Mouse (Mus musculus) left cerebral cortex, postnatal 10 days (tissue): ENCODE data around the gene Naxd. TPM values are rescaled to one million over a fixed set of nuclear protein-coding genes. Genes with fewer than 3 reads are reported as not detected.
"Not testable (repeated sequence)": the region's sequence is repeated elsewhere in the genome, so short reads cannot be mapped to it uniquely, and the experiment has no call there.

Source experiments
- DNase-seq, 2 experiments: peaks; one replicate each; pipeline ENCODE4 v3.0.0; 2021 to 2022; ENCODE audit warnings: low spot score in 2 of 2, mixed read lengths in 1 of 2; ENCODE audit errors: extremely low spot score in 1 of 2
- intact Hi-C: fragments of 180-260 bp; cut with DNase I; formaldehyde crosslinking; loops from one replicate; pipeline ENCODE4 v1.15.1; 2025
- total RNA-seq, 2 experiments: library from RNA; stranded (reverse); gene quantifications; 2 replicates each; pipeline ENCODE4 v1.2.3; 2021

The Naxd gene
- total RNA-seq, 2 experiments from 2014 or later: 55.8 to 60.0 TPM

DNA sequence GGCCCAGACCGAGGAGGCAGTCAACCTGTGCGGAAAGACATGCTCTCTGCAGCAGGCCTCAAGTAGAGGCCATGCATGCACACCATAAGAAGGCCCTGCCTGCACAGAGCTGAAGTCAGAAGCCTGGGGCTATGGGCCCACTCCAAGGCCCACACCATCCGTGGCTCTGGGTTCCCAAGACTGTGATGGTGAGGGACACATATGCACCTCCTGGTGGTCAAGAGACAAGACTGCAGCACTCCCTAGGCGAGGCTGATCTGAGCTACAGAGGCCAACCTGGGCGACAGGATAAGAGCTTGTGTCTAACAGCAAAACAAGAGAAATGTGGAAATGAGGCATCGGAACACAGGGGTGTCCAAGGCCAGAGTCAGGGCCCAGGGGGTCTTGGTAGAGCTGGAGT, 49.8 kb downstream of the Naxd start:
- intact Hi-C loops: no loop called here

DNA sequence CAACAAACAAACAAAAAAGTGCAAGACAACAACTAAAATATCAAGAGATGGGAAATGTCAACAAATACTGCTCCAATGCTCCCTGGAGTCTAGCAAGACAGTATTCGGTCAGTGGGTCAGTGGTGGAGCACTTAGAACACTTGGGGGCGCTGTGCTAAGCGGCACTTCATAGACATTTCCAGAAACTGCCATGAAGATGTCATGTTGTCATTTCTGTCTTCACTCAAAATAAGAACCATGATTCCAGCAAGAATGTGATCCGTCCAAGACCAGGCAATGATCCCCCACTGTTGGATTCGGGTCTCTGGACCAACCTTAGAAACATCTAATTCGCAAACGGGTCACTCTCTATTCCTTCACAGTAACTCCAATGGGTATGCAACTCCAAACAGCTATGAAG, 52.4 kb downstream of the Naxd start:
- intact Hi-C loops: loop anchor here (10.0 kb wide), 1 partner anchor 155 kb away; the partner anchor contains the start of gene 1700016D06Rik
- DNase-seq: peak in 1 of 2 experiments; percentile 65

More for the DNA sequence above, 49.8 kb downstream of the Naxd start:
- no peak for DNase-seq

DNA sequence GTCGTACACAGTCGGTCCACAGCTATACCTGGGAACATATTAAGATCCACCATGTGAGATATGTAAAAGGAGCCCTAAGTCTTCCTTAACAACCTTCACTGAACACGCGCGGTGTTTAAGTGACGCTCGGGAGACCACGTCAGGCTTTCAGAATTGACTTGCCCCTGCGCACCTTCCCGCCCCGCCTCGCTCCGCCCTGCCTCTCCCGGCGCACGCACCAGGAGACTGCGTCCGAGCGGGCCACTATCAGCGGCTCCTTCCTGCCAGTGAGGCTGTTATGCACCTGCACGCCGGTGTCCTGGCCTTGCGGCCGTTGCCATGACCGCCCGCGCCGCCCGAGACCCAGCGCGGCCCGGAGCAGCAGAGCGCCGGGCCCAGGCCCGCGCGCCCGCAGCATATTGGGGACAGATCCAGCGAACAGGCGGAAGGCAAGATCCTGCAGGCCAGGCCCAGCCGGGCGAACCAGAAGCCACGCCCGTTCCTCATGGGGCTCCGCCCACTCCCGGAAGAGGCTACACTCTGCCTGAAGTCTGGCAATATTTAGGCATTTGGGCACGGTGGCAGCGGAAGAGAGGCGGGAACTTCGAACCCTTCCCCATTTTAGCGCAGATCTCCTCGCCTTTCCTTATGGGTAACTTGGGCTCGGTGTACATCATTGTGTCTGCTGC, 53.1 kb downstream of the Naxd start, which contains the start of gene Cars2:
TSS of gene Cars2 (minus strand) at position 503 of the 668 bp plus-strand sequence.
- peak; percentile 76 to 93 for DNase-seq
- intact Hi-C loops: loop anchor here (10.0 kb wide), 1 partner anchor 154 kb away; the partner anchor contains the start of gene 1700016D06Rik

DNA sequence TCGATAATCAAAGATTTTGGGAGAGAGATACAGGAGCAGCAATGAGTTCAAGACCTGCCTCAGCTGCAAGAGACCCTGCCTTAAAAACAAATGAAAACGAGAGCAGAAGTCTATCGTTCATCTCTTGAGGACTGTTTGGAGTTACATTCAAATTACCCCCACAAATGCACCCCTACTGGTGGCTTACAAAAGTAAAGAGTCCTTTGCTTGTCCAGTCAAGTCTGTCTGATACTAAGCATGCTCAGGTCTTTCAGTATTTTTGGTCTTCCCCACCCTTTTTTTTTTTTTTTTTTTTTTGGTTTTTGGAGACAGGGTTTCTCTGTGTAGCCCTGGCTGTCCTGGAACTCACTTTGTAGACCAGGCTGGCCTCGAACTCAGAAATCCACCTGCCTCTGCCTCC, 54.2 kb downstream of the Naxd start:
- not testable (repeated sequence) for DNase-seq
- intact Hi-C loops: loop anchor here (10.0 kb wide), 1 partner anchor 153 kb away; the partner anchor contains the start of gene 1700016D06Rik

DNA sequence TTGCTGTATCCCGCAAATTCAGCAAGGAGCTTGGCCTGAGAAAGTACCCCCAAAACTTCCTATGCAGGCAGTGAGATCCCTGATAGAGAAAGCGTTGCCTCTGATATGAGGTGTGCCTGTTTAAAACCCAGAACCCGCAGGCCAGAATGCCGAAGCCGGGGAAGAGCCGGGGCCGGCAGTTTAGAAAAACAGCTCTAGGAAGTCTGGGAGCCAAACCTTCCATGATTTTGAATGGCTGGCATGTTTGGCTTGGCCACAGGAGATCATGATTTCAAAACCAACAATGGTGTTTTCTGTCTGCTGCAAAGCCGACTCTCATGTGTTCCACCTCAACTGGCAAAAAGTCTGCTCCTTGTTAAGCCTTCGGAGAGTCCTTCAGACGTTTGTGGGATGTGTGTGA, 55.1 kb downstream of the Naxd start:
- intact Hi-C loops: loop anchor here (10.0 kb wide), 1 partner anchor 152 kb away; the partner anchor contains the start of gene 1700016D06Rik
- DNase-seq: no peak

DNA sequence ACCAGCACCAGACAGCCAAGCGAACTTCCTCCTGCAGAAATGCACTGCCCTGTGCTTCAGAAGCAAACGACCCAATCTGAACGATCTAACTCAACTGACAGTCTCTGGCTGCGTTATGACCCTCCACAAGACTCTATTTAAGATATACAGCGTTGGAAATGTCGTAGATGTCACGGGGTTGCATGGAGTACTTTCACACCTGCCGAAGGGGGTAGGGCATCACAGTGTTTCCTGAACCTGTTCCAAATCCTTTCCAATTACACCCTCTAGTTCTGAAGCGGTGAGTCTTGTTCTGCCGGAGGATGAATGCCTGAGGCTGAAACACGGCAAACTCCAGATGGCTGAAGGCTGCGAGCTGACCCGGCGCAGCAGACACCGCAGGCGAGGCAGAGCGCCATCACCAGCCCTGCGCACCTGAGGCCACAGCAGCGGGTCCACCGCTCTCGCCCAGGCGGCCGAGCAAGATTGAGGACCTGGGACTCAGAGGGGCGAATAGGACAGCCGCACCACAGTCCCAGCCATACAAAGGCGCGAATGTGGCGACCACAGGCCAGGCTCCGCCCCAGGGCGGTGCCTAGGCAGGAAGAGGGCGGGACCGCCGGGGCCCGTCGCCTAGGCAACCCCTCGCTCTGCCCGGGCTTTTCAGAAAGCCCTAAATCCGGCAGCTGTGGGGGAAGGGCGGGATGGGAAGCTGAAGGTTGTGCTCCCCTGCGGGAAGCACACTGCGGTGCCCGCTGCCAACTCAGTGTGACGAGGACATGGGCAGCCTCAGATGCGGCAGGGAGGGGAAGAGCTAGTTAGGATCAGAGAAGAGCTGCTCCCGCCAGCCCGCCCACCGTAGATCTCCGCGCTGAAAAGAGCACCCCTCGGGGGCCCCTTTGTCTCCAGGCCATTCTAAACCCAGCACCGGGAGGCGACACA, 57.8 kb downstream of the Naxd start, which contains the start of gene Ing1:
TSS of gene Ing1 (plus strand) at position 773 of the 921 bp plus-strand sequence.
- peak; percentile 94 to 97 for DNase-seq
- intact Hi-C loops: loop anchor here (5.0 to 10.0 kb wide), 3 partner anchors 47 to 150 kb away; partner anchors contain the start of genes 1700016D06Rik and Ankrd10

DNA sequence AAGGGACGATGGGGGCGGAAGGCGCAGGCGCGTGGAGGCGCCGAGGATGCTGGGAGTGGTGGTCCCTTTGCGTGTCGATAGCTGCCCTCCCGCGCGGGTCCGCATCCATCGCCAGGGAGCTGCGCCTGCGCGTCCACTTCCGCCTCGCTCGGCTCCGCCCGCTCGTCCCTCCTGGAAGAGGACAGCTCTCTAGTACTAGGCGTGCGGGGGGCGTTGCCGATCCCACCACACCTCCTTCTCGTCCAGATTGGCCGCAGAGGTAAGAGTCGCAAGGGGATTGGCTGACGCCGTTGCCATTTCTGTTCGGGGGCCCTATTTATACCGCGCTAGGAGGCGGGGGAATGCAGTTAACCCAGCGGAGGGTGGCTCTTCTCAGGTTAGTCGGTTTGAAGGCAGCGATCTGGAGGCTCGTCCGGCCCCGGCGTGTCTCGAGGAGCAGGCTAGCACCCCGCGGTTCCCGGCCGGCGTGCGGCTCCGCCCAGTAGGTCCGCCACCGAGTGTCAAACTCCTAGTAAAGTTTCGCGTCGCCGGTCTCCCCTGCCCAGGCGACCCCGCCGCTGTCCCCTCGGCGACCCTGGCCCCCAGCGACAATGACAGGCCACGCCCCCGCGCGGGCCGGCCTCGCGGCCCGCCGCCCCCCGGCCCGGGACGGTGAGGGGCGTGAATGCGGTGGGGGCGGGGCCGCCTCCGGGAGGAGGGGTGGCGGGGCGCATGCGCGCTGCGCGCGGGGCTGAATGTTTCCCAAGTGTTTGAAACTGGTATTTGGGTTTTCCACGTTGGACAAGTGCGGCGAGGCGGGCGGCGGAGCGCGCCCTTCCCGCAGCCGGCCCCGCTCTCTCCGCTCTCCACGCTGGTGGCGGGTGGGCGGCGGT, 58.6 kb downstream of the Naxd start:
- intact Hi-C loops: loop anchor here (5.0 to 10.0 kb wide), 3 partner anchors 46 to 149 kb away; partner anchors contain the start of genes 1700016D06Rik and Ankrd10
- peak; percentile 100 for DNase-seq

DNA sequence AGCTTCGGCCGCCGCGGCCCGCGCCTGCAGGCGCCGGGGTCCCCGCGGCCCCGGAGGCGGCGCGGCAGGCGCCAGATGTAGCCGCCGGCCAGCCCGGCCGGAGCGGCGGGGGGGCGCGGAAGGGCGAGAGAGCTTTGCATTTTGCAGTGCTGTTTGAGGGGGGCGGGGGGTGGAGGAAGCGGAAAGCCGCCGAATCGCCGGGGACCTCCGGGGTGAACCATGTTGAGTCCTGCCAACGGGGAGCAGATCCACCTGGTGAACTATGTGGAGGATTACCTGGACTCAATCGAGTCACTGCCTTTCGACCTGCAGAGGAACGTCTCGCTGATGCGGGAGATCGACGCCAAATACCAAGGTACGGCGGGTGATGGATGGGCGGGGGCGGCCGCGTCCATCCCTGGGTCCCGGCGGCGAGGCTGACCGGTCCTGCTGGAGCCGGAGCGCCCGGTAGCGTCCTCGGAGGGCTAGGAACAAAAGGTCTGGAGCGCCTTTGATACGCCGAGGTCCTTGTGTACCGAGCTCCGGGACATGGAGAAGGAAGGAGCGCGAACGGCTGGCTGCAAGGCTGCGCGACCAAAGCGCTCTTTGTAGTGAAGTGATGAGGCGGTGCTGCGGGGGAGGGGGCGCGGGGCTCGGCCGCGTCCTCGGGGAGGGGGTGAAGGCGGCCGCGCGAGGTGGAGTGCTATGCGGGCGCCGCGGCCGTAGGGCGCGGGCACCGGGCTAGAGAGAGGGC, 59.6 kb downstream of the Naxd start:
- intact Hi-C loops: loop anchor here (5.0 to 10.0 kb wide), 3 partner anchors 45 to 148 kb away; partner anchors contain the start of genes 1700016D06Rik and Ankrd10
- DNase-seq: peak; percentile 34 to 76

DNA sequence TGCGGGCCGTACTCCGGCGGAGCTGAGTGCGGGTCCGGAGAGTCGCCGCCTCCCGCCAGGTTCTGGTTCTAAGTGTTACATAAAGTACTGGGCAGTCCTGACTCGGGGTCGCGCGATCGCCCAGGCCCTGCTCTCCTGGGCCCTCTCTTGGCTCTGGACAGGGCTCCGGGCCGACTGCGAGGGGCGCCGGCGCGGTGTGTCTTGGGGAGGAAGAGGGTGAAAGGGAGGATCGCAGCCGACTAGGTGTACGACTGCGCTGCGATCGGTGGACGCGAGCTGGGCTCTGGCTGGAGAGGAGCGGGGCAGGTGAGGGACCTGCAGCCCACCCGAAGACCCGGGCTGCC, 60.1 kb downstream of the Naxd start:
- DNase-seq: peak; percentile 23 to 72
- intact Hi-C loops: loop anchor here (5.0 to 10.0 kb wide), 3 partner anchors 45 to 147 kb away; partner anchors contain the start of genes 1700016D06Rik and Ankrd10

DNA sequence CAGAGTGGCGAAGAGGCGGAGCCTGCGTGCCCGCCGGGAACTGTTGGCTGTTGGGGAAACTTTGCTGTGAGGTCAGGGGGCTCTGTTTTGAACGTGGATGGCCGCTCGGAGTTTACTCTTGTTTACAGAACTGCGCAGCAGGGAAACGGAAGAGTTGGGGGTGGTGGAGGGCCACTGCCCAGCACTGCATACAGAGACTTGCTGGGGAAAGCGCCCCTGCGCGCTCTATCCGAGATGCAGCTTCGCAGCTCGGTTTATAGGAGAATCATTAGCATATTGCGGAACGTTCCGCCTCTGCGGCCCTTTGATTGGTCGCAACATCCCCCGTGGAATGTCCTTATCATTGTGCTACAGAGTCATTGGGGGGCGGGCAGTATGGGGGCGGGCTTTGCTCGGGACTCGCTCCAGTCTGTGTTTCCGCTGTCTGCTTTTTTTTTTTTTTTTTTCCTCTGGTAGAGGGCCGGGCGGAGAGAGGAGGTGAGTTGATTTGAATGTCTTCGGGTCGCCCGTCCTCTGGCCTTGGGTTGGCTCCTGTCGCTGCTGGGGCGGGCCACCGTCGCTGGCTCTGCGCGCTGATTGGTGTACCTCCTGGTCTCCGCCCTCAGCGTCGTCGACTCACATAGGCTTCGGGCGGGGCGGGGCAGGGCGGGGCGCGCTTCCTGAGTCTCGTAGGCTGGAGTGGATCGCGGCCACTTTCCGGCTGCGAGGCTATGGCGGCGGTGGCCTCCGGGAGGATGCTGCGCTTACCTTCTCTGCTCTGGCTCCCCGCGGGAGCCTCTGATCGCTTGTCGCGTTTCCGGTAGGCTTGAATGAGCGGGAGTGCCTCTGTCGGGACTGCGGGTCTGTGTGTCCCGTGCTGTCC, 60.7 kb downstream of the Naxd start:
- intact Hi-C loops: loop anchor here (5.0 to 10.0 kb wide), 3 partner anchors 44 to 147 kb away; partner anchors contain the start of genes 1700016D06Rik and Ankrd10
- DNase-seq: peak; percentile 95 to 98

DNA sequence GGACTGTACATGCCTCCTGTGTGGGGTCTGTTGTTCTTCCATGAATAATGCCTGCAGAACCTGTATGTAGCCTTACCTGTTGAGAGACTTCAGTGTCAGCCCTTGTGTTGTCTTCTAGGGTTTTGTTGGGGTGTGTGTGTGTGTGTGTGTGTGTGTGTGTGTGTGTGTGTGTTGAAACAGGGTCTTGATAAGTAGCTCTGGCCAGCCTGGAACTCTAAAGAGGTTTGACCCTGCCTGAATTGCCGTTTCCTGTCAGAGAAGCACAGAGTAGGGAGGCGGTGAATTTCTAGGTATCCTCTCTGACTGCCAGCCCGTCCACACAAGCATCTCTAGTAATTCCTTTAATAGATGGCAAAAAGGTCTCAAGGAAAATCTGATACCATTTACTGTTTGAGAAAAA, 62.2 kb downstream of the Naxd start:
- intact Hi-C loops: loop anchor here (5.0 to 10.0 kb wide), 3 partner anchors 43 to 145 kb away; partner anchors contain the start of genes 1700016D06Rik and Ankrd10
- no peak for DNase-seq

DNA sequence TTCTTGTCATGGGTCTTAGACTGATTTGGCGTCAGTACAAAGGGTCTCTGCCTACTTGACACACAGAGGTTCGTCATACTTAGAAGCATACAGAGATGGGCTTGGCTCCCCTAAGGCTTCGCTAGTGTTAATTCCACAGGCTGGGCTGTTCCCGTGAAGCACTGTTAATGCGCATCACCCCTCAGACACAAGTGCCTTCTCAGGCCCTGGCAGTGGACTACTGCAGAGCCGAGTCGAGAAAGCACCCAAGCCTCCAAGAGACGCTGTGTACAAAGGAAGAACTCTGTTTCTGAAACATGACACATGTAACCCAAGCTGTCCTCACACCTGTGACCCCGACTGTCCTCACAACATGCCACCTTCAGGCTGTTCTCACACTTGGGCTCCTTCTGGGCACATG, 62.9 kb downstream of the Naxd start:
- intact Hi-C loops: no loop called here
- no peak for DNase-seq

DNA sequence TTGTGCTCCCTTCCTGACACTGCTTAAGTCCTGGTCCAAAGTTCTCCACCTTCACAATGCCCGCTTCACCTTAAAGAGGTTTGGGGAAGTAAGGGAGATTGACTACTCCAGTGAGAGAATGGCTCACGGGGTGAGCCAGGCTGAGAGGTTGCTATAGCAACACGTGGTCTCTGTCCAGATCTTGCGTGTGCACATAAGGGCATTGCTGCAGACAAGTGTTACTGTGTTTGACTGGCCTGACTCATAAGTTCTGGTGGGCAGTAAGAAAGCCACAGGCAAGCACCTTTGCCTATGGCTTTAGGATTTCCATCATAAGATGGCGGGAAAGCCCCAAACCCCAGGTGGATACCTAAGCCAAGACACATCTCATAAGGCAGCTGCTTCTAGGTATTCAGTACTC, 66.9 kb downstream of the Naxd start:
- no peak for DNase-seq
- intact Hi-C loops: no loop called here
